Mouse (Mus musculus) lung, adult 18-20 months (tissue): Measurements from ENCODE around the gene Ppp4c.

ENCODE experiments used
- DNase-seq, 2 experiments: peaks; one replicate each; pipeline ENCODE4 v3.0.0; 2022; ENCODE audit warnings: mixed read lengths in 2 of 2

Gene Ppp4c

DNA sequence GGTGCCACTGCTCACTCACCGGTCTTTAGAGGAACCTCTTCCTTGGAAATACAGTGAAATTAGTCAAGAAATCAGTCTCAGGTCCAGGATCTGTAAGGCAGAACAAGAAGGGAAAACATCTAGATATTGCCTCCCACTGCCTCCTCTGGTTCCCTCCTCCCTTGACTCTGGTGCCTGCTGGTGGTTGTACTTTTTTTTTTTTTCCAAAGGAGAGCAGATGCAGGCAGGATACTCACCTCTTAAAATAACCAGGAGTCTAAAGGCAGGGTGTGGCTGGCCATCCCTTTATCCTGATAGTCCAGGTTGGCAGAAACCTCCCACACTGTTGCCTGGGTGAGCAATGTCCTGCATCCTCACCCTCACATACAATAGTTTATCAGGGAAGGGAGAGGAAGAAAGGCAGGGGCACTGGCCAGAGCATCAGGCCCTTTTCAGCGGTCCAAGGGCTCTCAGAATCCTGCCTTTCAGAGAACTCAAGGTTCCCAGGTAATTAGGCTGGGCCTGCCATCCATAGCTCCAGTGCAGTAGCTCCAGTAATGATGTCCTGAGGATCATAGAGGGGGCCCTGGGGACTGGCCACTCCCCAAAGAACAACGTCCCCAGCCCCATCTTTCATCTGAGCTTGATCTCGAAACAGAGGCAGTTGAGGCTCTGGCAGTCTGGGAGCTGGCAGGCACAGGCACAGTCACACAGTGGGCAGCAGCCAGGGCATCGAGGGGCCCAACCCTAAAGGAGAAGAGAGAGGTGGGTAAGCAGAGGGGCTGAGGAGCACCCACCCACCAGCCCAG is 8.2 kb upstream of the Ppp4c start:
- no peak for DNase-seq

DNA sequence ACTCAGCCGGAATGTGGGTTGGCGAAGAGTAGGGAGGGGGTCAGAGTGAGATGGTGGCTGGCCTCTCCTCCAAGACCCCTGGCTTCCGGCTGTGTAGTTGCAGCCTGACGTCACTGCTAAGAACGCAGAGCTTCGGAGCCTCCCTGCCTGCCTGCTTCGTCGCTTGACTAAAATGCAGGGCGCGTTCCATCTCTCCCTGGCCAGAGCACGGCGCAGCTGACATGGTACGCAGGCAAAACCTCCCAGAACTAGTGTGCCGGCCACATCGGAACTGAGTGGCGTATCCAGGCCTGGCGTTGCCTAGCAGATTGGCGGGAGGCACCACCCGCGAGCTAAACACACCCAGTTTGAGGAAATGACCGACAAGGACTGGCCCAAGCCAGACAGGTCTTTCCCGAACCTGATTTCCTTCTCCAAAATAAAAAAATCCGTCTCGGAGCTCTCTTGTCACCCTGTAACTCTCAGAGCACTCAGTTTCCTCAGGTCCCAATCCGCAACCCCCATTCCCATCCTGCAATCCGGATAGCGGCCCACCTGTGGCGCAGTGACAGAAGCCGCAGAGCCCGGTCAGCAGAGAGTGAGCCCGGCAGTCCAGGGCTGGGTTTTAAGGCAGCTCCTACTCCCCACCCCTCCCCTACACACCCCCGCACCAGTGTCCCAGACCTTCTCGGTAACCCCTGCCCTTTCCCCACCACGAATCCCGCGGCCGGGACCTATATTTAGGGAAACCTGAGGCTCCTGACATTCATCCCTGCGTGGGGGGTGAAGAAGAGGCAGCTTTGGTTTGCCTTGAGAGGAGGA is 7.4 kb upstream of the Ppp4c start:
- no peak for DNase-seq

DNA sequence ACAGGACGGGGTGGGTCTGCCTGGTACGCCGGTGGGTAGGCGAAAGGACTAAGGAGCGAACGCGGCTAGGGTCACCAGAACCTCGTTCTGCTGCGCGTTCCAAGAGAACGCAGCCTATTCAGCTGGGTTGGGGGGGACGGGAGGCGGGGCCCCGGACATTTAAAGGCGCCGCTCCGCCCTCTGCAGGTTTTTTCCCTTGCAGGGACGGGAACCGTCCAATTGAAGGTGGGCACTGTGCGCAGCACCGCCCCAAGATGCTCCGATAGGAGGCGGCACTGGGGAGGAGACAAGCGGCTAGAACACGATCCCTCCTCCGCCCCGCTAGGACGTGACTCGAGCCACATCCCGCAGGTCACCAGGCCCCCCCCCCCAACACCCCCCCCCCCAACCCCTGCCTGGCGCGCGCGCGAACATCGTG is 6.8 kb upstream of the Ppp4c start:
- peak; percentile 99 to 100 for DNase-seq

DNA sequence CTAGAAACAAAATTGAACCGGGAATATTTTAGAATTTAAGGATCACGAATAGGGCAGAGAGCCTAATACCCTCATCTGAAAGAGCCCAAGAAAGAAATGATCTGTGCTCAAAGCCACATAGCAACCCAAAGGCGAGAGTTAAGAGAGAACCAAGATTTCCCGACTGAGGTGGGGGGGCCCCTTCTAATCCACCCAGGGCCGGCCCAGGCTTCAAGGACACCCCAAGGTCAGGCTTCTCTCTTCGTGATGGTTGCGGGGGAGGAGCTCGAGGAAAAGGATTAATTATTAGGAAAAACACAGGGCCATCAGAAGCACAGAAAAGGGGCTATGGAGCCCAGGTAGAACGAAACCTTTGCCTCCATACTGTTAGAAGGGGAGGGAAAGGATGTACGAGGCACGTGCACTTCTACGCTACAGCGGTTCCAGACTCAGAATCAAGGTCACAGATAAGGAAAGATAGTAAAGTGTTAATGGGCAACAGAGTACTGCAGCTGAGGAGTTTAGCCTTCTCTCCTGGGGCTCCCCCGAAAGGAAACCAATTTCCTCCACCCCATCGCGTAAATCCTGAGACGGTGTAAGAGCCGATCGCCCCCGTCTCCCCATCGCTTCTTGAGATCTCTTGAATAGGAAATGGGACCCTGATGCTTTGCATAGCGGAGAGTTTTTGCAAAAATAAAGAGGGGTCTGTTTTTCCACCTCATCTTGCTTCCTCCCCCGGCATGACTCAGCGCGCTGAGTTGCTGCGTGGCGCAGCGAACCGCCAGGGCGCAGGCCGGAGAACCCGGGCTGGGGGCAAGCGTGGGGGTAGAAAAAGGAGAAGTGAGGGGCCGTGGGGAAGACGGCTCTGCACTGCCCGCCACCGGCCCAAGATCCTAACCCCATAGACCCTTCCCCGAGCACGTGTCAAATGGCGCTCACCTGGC is 6.1 kb upstream of the Ppp4c start:
- peak in 1 of 2 experiments; percentile 43 for DNase-seq

DNA sequence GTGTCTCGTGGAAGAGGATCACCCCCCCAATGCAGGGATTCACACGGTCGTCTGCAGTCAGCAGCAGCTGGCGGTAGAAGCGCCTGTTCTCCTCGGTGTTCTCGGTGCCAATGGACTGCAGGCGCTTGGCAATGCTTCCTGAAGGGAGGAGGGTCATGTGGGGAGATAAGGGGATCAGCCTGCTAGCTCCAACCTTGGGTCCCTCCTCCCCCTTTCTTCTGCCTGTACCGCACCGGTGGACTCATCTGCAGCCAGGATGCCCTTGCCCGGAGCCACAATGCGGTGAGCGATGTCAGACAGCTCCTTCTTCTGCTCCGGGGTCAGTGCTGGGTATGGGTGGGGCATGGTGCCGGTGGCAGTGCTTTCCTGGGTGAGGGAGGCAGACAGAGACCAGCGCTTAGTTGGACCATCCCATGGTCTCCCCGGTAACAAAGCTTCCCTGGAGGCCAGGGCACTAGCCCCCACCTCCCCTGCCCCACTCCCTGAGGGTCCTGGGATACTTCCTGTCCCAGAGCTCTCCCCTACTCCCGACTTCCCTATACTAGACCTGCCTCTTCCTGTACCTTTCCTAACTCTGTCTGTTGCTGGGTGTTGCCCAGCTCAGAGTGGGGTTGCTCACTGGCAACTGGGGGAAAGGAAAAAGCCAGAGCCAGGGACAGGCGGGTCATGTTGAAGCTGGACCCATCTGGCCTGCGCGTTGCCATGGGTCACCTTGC is 5.3 kb upstream of the Ppp4c start, which contains the start of gene Fam57b:
Gene Fam57b, plus strand, starts transcription at position 258 of the 716 bp plus-strand sequence.
- DNase-seq: peak; percentile 53 to 70

DNA sequence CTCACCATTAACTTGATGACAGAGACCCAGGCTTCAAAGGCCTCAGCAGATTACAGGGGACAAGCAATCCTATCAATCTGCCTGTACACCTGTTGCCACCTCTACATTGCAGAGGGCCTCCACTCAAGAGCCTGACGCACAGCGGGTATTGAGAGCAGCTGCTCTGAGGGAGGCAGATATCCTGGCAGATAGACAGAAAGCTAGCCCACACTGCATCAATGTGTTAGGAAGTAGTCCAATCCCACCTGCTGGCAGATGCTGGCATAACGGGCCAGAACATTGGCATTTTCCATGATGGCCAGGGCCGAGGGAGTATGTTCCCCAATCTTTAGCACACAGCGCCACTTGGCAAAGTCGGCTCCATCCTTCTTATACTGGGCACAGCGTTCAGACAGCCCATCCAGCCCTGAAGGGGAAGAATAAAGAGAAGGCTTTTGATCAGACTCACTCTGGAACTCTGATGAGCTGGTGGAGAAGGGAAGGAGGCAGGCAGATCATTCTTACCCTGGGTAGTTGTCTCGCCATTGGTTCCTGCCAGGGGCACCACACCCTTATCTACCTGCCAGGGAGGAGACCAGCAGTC is 4.1 kb upstream of the Ppp4c start:
- no peak for DNase-seq

DNA sequence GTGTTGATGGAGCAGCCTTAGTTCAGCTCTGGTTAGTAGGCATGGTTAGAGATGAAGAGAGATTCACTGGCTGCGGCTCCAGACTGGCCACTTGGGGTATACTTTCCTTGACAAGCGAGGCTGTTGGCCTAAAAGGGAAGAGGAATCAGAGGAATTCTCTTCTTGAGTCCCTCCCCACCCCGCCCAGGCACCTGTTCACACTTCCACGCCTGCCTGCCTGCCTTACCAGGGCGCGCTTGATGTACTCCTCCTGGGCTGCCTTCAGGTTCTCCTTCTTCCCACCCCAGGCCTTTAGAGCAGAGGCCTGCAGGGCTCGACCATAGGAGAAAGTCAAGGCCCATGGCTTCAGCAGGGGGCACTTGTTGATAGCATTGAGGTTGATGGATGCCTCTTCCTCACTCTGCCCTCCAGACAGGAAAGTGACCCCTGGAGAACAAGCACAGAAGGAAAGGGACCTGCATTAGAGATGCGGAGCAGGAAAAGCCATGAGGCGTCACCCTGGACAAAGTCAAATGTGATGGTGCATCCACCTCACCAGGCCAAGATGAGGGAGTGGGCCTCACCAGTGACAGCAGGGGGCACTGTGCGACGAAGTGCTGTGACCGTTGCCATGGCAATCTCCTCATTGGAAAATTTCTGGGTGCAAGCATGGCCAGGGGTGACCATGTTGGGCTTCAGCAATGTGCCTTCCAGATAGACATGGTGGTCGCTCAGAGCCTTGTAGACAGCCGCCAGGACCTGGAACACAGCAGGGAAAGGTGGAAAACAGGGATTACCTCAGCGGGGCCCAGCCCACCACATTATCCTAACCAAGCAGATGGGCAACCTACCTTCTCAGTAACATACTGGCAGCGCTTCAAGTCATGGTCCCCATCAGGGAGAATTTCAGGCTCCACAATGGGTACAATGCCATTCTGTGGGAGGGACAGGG is 3.4 kb upstream of the Ppp4c start:
- no peak for DNase-seq

DNA sequence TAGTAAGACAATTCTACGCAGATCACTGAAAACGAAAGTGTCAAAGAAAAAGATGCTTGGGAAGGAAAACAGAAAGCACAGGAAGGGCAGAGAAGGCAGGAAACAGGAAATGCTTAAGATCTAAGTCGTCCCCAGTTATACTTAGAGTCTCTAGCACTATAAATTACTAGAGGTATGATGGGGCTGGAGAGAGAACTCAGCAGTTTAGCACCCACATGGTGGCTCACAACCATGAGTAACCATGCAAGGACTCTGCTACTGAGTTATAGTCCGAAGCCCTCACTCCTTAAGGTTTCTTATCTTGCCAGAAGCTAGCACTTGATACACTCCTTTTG is 1.9 kb upstream of the Ppp4c start:
- no peak for DNase-seq

DNA sequence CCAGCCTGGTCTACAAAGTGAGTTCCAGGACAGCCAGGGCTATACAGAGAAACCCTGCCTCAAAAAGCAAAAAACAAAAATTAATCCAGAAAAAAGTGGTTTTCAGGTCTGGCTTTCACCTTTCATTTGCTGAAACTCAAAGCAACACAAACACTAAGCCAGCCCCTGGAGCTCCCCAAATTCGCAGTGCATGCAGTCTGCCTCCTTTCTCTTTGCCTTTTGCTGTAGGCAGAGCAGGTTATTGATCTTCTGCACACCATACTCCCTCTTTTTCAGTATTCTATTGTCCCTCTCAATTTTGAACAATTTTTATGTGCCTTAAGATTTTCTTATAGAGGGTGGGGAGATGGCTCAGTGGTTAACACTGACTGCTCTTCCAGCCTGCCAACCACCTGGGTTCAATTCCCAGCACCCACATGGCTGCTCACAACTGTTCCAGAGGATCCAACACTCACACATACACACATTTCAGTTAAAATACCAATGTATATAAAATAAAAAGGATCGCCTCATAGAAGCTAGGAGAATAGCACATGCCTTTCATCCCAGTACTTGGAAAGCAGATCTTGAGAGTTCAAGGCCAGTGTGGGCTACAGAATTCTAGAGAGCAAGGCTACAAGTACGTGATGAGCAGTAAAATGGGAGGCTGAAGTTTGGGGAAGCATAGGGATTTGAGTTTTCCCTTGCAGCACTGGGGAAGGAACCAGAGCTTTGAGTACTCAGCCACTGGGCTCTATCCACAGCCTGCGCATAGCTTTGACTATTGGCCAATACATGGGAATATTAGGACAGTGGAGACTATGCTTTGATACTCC is 1.4 kb upstream of the Ppp4c start:
- DNase-seq: no peak

DNA sequence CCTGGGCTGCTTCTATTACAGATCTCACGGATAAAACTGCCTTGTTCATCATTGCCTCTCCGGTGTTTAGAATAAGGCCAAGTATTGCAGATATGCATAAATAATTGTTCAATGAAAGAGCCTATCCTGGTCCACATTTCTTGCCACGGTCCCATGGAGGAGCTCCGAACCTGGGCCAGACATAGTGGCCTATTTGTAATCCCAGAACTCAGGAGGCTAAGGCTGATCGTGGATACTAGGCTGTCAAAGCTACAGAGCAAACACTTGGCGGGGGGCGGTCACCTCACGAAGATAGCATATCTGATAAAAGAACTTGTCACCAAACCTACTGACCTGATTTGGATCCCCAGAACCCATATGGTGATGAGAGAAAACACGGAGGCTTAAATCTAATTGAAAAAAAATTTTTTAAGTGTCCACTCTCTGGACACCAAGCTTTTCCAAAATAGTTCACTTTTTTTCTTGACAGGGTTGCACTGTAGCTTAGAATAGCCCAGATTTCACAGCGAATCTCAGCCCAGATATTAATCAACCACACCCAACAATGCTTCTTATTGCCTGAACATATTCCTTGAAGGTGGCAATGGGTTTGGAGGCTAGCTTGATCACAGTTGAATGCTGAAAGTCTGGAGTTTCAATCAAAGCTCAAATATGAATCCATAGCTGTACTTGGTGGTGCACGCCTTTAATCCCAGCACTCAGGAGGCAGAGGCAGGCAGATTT is 586 bp upstream of the Ppp4c start:
- DNase-seq: no peak

DNA sequence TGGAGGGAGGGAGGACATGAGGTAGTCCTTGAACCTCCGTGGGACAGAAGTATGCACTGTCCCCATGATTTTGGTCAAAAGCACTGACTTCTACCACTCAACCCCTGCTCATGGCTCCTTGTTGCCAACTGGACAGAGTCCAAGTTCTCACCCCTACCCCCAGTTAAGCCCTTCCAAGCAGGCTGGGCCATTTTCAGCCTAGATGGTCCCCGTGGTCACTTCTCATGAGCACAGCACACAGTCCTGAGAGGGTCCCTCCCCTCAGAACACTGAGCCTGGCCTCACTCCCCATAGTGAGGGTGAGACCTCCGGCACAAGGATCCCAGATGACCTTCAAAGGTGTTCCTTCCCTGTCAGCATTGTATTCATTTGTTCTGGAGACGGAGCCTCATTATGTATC is 3.2 kb downstream of the Ppp4c start:
- DNase-seq: no peak

DNA sequence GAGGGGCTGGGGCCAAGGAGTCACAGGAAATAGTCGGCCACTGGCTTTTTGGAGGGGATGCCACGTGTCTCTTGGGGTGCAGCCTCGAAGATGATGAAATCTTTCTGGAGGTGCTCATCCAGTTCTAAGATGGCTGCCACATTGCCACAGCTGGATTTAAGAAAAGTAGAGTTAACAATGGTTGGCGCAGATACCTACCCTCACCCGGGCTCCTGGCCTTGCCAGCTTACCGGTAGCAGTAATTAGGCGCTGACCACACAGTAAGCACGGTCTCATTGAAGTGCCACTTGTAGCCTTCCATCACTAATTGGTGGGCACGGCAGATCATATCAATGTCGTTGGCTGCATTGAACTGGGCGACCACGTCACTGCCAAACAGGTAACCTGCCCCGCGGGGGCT is 6.2 kb downstream of the Ppp4c start:
- no peak for DNase-seq

DNA sequence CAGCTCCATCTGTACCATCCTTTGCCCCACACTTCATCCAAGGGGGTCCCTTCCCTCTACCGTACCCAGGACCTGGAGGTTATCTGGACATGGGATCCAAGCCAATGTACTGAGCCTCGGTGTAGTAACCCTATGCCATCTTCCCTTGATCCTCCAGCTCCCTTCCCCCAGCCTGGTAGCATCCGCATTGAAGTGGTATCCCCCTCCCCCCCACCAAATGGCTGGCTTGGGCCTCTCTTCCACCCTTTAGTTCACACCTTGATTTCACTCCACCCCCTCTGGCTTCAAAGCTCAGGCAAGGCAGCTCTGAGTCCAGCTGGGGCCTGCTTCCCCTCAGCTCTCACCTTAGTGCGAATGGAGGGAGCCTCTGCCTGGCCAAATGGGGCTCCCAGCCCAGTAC is 7.2 kb downstream of the Ppp4c start:
- no peak for DNase-seq

DNA sequence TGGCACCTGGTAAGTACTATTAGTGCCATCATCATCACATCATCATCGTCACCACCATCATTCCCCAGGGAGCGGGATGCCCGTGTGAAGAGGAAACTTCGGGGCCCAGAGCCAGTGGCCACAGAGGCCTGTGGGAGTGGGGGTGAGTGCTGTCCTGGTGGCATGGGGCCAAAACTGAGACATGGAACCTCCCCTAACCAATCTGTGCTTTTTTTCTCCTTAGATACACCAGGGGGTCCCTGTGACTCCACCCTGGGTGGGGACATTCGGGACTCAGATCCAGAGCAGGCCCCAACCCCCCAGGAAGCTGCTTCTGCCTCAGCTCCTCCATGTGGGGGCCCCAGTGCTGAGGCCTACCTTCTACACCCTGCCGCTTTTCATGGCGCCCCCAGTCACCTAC is 7.8 kb downstream of the Ppp4c start:
- DNase-seq: no peak

DNA sequence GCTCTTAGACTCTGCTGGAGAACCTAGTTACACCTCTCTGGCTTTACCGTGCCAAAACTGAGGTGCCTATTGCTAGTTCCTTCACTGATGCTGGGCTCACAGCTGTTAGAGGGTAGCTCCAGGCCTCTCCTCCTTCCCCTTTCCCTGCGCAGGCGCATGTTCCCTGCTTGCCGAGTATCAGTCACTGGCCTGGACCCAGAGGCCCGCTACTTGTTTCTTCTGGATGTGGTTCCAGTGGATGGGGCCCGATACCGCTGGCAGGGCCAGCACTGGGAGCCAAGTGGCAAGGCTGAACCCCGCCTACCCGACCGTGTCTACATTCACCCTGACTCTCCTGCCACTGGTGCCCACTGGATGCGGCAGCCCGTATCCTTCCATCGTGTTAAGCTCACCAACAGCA is 9.6 kb downstream of the Ppp4c start:
- no peak for DNase-seq

DNA sequence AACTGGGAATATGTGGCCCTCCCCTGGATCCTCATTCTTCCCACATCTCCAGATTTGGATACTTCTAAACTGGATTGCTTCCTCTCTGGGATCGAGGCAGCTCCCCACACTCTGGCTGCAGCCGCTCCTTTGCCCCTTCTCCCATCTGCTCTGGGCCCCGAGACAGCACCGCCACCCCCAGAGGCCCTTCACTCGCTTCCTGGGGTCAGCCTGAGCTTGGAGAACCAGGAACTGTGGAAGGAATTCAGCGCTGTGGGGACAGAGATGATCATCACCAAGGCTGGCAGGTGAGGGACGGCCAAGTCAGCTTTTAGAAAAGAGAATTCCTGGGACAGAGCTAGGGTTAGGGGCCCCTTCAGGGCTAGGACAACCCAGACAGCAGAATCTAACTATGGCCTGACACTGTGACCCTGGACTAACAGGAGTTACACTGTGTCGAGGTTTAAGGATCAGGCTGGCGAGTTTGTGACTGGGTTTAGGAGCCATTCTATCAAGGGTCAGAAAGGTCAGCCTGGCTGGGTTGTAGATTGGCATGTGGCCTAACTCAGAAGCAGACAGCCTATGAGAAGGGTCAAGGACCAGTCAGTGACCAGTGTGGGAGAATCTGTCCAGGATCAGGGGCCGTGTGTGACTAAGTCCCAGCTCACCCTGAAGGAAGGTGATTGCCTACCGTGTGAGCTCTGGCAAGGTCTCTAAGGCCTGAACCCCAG is 10.5 kb downstream of the Ppp4c start:
- DNase-seq: no peak

DNA sequence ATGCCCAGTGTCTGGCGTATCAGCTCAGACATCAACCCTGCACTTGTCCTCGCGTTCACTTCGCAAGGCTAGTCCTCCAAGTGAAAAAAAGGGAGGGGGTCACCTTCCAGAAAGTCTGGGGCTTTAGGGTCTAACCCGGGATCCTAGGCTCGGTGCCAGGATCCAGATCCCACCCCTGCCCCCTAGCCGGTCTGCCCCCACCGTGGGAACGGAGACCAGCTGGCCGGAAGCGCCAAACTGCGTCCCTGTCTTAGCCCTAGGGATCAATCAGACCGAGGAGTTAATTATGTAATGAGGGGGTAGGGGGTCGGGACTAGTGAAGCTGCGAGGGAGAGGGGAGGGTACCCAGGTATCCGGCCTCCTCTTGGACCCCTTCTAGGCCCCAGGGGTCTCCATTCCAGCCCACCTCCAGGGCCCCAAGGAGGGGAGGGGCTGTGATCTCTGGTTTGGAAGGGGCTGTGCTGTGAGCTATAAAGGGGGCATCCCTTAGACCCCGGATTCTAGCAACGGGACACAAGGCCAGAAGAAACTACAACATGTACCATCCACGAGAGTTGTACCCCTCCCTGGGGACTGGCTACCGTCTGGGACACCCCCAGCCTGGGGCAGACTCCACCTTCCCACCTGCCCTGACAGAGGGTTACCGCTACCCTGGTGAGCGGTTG is 11.2 kb downstream of the Ppp4c start, which contains the start of gene Tbx6:
Gene Tbx6, plus strand, starts transcription at position 513 of the 665 bp plus-strand sequence.
- DNase-seq: no peak
